Mouse (Mus musculus) CH12F3 (cell line): Measurements from ENCODE around the gene Nr2f6.

Experiments
- in situ Hi-C: fragments of 300-500 bp; cut with MboI; formaldehyde crosslinking; loops from 2 replicates; pipeline ENCODE4 v1.14.3; 2020; ENCODE audit warnings: low sequenced_read_pairs

The Nr2f6 gene

DNA sequence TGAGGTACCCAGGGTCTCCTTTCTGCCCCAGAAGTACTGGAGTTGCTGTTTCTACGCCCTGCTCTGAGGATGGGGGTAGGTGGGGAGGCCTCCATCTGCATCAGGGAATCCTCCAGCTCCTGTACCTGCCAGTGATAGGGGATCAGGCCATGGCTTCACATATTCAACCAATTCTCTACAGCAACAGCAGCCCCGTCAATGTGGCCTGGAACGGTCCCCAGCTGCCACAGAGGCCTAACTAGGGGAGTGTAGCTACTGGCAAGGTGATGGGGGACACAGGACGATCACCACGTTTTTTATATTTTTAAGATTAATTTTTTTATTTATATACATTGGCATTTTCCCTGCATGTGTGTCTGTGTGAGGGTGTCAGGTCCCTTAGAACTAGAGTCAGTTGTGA is 10.6 kb upstream of the Nr2f6 start:
- in situ Hi-C loops = no loop called here

DNA sequence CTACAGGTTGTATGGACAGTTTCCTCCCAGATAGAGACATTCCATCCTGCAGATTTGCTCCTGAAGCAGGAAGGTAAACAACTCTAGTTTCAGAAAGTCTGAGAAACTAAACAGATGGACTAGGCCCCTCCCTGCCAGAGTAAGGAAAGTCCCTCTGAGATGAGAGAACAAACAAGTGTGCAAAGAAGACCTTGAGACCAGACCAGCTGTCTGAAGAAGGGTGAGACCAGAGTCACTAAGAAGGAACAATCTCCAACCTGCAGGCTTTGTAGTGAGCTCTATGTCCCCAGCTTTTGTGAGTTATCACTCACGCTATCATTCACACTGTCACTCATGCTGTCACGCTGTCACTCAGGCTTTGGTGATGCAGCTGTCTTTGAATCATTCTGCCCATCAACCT is 9.9 kb upstream of the Nr2f6 start:
- in situ Hi-C loops = no loop called here

DNA sequence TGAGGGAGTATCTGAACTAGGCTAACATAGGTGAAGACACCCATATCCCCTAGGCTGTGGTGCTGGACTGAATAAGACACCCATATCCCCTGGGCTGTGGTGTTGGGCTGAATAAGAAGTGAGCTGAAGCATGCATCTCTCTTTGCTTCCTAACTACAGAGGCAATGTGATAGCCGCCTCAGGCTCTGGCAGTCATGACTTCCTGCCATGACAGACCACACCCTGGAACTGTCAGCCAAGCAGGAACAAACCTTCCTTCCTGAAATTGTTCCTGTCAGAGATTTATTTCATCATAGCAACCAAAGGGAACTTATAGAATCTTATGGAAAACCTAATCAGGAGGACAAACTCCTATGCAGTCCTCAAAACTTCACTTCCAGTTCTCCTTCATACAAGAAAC is 6.5 kb upstream of the Nr2f6 start:
- in situ Hi-C loops = no loop called here

DNA sequence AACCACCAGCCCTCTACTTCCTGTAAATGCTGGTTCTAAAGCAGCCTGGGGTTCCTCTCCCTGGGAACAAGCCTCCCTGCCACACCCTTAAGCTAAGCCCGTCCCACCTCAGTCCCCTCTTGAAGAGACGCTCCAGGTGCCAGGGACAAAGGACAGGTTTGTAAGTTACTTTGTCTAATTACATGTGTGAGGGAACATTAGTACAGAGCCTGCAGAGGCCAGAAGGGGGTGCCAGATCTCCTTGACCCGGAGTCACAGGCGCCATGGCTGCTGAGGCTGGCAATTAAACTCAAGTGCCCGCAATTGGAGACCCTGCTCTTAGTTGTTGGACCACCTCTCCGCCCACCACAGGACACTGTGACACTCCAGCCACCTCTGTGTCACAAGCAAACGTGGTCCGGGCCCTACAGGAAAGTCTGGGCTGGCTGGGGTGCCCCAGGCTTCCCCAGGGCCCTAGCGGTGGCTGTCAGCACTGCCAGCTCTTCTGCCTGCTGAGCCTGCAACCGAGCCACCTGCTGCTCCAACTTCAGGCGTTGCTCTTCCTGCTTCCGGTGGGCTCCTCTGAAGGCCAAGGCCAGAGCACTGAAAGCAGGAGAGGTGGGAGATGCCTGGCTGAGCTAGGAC is 3.6 kb upstream of the Nr2f6 start:
- in situ Hi-C loops = no loop called here

DNA sequence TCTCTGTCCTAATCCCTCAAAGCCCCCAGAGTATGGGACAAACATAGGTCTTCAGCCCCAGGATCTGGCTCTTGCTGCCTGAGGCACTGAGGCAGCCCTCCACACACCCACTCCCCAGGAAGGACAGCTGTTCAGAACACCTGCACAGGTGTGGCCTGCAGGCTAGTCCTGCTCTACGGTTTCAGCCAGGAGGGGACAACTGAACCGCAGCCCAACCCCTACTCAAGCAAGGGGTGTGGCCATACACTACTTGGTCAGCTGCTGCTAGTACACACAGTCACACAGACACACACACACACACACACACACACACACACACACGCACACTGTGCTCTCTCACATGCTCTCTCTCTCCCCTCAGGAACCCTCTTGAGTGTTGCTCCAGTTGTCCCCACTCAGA is 2.1 kb upstream of the Nr2f6 start:
- in situ Hi-C loops = no loop called here

DNA sequence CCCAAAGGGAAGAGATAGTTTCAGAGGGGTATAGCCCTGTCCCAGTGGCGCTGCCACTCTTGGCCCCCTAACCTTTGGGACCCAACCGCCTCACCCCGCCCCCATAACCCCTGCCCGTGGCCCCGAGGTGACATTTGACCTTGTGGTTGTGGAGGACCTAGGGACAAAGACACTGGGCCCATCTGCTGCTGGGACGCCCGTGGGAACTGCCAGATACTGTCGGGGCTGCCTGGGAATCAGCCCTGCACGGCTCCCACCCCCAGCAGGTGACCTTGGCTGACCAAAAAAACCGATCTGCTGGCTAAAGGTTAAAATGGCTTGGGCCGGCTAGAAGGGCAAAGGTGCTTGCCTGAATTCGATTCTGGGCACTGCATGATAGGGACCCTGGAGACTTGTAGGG is 1.6 kb upstream of the Nr2f6 start:
- in situ Hi-C loops = no loop called here

DNA sequence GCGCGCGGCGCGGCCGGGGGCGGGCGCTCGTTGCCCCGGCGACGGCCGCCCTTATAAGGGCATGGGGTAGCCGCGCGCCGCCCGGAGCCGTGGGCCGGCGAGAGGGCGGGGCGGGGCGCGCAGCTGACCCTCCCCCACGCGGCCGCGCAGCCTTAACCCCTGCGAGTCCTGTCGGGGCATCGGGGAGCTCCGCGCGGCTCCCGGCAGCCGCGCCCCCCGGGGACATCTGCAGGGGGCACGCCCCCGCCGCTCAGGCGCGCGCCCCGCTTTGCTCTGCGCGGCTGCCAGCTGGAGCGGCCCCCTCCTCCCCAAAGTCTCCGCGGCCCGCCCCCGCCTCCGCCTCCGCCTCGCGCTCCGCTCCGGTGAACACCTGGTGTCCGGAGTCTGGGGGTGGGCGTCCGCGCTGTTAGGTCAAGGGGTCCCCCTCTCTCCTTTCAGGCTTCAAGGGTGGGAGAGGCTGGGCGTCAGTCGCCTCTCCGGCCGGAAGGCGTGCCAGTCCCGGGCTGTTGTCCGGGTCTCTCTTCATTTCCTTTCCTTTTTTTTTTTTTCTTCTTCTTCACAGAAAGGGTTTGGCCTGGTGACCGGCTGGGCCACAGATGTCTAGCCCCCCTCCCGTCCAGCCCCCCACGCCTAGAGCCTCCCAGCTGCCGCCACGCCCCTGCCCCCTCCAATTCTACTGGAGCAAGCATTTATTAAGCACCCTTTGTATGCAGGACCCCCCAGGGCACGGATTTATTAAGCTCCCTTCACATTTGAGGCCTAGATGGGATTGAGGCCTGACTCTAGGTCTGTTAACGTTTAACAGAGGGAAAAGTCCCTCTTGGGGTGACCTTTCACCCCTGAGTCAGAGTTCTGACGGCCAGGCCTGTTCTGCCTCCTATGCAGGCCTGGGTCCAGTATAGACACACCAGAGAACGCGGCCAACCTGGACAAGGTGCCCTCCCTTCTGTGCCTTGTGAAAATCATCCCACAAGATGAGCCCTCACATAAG is 506 bp upstream of the Nr2f6 start:
- in situ Hi-C loops = no loop called here

DNA sequence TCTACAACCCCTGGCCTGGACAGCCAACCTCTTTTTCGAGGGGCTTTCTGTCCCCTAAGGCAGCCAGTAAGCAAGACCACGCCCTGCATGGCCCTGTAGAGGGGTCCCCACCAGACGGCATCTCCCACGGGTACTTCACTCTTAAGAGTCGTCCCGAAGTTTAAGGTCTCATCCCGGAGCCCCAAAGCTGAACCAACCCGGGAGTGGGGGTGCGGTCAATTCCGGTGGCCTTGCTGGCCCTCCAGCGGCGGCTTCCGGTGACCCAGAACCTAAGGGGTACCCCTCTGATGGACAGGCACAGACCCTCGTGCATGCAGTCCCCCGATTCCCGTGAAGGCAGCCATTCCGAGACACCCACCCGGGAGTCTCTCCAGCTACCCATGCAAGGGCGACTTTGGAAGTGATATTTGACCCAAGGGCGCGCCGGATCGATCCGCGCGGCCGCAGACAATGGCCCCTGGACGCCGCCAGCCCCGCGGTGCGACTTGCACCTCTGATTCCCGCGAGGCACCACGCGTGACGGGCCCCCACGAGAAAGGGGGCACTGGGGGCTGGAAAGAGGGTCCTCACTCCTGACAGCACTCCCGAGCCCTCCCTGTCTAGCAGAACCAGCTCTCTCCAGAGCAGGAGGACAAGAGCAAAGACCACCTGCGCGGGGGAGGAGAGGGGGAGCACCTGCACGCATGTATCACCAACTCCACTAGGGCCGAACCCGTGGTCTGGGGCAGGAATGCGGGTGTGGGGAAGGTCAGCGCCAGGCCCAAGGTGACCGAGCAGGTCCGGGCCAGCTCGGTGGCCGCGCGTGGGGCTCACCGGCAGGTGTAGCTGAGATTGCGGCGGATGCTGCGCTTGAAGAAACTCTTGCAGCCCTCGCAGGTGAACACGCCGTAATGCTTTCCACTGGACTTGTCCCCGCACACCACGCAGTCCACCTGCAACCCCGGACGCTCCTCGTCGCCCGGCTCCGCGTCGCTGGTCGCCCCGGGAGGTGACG is 1.3 kb downstream of the Nr2f6 start:
- in situ Hi-C loops = no loop called here

DNA sequence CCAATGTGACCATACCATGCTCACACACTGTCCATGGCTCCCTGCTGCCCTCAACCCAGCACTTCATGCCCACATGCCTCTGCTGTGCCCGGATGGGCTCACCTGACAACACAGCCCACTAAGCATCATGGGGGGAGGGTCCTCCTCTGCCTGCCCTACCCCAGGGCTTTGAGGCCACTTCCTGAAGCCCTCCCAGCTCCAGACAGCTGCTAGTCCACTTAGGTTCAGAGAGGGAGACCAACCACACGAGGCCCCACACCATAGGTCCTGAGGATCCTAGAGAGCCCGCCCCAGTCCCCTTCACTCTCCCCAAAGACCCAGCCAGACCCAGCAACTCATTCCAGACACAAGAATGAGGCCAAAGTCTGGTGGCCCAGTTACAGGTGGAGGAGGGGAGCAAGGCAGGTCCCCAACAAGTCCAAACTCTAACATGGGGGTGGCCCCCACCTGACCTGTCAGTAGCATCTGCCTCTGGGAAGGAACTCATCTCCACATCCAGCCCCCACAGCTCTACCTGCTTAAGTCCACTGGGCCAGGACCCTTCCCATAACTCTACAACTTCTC is 2.2 kb downstream of the Nr2f6 start:
- in situ Hi-C loops = no loop called here

DNA sequence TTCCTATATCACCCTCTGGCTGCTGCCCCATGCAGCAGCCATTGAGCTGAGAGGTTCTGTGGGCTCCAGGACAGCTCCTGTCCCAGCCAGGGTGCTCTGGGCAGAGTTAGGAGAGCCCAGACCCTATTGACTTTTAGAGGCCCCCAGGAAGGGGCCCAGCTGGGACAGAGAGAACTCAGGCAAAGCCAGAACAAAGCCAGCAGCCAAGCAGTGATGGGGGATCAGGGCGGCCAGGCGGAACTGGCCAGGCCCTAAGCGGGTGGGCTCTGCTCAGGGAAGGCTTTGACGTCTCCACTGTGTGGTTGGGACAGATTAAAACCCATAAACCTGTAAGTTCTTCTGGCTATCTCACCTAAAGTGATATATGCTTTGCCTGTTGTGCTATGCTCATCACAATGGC is 2.8 kb downstream of the Nr2f6 start:
- in situ Hi-C loops = no loop called here

DNA sequence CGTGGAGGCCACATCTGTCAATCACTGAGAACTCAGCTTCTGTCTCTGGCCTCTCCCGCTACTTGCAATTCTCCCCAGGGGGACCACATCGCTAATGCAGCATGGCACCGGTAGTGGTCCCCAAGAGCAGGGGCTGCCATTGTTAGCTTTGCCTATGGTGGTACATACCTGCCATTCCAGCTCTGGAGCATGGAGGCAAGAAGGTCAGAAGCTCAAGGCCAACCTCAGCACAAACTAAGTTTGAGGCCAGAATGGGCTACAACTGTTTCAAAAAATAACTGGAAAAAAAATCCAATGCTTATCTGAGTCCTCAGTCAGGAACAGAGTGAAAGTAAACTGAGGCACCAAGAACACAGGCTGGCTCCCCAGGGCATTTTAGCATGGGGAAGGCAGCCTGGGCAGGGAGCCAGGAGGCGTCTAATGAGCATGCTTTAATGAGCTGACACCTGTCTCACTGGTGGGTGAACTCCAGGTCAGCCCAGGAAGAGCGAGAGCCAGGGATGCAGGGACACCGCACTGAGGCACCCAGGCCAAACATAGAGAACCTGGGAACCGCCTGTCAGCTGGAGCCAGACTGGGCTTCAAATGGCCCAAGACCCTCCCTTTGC is 5.2 kb downstream of the Nr2f6 start:
- in situ Hi-C loops = no loop called here

DNA sequence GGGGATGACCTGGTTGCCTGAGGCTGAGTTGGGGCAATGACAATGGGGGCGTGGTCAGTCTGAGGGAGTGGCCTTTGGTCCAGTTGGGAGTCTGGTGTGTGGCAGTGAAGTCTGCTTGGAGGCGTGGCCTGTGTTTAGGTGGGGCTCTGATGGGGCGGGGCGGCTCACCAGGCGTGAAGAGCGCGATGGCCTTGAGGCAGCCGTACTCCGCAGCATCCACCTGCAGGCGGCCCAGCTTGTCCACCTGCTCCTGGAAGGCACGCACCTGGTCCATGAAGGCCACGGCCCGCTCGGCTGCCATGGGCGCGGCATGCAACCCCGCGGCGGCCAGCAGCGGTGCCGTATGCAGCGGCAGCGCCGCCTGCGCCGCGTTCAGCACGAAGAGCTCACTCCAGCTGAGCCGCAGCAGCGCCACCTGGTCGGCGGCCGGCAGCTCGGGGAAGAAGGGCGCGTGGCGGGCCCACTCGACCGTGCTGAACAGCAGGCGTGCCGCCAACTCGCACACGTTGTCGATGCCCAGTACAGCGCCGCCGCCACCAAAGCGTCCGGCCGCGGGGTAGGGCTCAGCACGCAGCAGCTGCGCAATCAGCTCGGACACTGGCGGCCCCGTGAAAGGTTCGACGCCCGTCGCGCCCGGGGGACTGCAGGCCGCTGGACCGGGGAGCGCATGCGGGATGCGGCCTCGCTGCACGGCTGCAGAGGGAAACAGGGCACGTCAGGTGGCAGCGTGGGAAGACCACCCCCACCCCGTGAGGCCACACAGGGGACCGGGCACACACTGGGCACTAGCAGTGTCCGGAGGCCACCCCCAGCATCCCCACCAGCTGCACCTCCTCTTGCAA is 6.0 kb downstream of the Nr2f6 start:
- in situ Hi-C loops = no loop called here

DNA sequence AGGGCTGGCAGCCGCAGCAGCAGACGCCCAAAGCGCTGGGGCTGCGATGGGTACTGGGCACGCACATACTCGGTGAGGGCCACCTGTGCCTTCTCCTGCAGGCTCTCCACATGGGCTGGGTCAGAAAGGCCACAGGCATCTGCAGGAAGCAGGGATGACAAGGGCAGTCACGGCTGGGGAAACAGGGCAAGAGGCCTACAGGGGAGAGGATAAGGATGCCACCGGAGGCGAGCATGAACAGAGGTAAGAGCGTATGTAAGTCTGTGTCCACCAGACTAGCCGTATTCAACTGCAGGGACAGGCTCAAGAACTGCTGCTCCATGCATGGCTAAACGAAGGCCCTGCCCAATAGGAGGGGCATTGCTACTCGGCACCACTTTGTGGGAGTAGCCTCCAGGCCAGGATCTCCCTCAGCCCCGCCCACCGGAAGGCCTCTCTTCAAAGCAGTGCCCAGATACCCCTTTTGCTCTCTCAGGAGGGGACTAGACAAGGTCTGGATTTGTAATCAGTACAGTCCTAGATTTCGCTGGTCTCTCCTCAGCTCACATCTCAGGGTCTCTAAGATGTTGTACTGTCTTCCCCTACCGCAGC is 7.0 kb downstream of the Nr2f6 start:
- in situ Hi-C loops = no loop called here

DNA sequence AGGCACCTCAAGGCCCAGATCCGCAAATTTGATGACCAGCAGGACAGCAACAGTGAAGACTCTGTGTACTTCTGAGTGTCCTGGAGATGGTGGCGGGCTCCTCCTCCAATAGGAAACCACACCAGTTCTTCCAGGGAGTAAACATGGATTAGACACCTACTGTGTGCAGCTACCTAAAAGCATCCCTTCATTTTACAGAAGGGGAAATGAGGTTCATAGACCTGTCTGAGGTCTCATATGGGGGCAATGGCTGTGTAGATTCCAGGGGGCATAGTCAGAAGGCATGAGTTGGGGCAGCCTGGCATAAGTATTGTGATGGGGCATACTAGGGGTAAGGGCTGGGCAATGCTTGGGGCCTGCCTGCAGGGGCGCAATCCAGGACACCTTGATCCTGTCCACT is 8.8 kb downstream of the Nr2f6 start:
- in situ Hi-C loops = no loop called here

DNA sequence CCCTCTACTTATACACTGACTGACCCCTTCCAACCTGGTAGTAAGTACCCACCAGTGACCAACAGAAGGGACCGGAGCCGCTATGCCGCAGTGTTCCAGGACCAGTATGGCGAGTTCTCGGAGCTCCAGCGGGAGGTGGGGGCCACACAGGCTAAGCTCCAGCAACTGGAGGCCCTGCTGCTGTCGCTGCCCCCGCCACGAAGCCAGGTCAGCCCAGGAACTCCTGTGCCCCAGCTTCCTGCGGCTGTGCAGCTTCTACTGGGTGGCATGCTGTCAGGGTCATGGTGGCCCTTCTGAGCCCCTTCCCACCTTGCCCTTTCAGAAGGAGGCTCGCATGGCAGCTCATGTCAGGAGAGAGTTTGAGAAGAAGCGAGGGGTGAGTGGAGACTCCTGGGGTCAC is 9.3 kb downstream of the Nr2f6 start:
- in situ Hi-C loops = no loop called here

DNA sequence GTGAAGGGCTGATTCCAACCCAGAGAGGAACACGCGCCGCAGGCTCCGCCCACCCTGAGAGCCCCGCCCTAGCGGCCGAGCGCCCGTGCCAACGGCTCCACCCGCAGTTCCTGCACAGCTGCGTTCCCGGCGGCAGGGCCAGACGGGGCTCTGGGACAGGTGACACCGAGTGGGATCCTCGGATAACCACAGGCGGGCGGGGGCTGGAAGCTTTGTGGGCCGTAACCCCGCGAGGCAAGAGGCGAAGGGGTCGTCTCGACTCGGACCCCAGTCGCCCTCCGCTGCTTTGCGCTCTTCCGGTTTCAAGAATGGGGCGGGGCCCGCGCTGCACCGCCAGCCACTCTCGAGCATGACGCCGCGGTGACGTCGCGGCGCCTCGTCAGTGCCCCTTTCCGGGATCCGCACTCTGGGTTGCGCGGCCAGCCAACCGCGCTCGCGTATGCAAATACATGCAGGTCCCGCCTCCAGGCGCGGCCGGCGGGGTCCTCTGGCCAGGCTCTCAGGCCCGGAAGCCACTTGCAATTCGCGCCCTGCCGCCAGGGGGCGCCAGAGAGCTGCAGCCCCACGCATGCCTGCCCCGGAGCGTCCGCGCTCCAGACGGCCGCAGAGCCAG is 10.4 kb downstream of the Nr2f6 start, which contains the start of gene Ocel1:
Gene Ocel1 (plus strand): TSS at position 63 of the 613 bp plus-strand sequence.
- in situ Hi-C loops = no loop called here

DNA sequence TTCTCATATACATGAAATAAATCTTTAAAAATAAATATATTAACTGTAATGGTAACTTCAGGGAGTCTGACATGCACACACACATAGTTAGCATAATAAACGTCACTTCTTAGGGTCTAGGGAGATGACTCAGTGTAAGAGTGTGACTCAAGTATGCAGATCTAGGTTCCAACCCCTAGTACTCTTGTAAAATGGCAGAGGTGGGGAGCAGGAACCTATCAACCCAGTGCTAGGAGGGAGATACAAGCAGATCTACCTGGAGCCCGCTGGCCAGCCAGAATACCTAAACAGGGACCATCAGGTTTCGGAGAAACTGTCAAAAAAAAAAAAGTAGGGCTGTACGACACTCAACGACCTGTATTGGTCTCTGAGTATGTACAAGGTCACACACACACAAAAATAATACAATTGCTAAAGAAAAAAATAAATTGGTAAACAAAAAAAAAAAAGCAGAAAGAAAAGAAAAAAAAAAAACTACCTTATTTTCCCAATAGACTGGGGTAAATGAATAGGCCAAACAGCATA is 11.0 kb downstream of the Nr2f6 start:
- in situ Hi-C loops = no loop called here

DNA sequence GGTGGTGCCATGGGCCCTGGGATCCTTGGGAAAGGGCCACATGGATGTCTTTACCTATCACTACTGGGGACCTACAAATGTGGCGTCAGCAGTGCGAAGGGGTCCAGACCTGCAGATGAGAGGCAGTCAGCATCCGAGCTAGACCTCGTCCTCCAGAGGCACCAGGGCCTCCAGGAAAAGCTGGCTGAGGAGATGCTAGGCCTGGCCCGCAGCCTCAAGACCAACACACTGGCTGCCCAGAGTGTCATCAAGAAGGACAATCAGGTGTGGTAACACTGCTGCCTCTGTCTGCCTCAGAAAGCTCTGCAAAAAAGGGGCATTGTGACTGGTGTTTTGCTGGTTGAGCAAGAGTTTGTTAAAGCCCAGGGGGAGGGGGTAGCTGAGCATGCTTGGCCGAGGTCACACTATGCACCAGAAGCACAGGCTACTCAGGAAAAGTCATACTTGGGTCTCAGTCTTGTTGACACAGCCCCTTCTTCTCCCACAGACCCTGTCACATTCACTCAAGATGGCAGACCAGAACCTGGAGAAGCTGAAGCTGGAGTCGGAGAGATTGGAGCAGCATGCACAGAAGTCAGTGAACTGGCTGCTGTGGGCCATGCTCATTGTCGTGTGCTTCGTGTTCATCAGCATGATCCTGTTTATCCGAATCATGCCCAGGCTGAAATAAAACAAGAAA is 12.6 kb downstream of the Nr2f6 start:
- in situ Hi-C loops = no loop called here
